Mouse (Mus musculus): Measurements from ENCODE around the gene Unc13a. TPM values are rescaled to one million over a fixed set of nuclear protein-coding genes. Genes with fewer than 3 reads are reported as not detected.

Unc13a gene
- polyA plus RNA-seq, 1 experiment from 2014 or later: 22.4 TPM

DNA sequence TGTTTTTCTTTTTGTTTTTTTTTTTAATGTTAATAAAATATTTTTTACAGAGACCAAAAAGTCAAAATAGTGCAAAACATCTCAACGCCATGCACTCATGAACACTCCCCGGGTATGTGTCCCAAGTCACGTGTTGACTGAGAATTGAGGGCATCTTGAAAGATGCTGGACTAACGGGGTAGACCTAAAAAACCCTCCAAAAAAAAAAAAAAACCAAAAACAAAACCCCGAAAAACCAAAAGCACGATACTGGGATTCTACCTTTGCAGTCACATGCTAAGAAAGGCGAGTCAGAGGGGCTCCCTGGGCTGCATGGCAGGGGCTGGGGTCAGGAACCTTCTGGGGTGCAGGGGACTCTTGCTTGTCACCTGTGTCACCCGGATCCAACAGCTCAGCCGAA lies 44.8 kb downstream of the Unc13a start:
- no peak overlapping the region for H3K9ac ChIP-seq (ENCODE audit: low read depth, low read length)
- H3K4me1 ChIP-seq (ENCODE audit: control insufficient read depth, insufficient read depth, low read depth, low read length): peaks cover 13% of the 10 kb centered on the region
- H3K9me3 ChIP-seq (ENCODE audit: control insufficient read depth, low read length): no peaks in the 10 kb centered on the region
- ATAC-seq: no peak
- no peak overlapping the region for H3K4me2 ChIP-seq (ENCODE audit: low read length)
- H3K4me3 ChIP-seq (ENCODE audit: low read length): no peak overlapping the region
- no peaks in the 10 kb centered on the region for H3K27me3 ChIP-seq (replicated peaks; ENCODE audit: control insufficient read depth, insufficient read depth, low read length)
- 90% methylated on average over 9 of the region's 9 CpGs for WGBS
- peaks cover 29% of the 10 kb centered on the region for H3K36me3 ChIP-seq (ENCODE audit: control insufficient read depth, insufficient read depth, low read length)
- H3K27ac ChIP-seq (ENCODE audit: low read depth, low read length): no peak overlapping the region

DNA sequence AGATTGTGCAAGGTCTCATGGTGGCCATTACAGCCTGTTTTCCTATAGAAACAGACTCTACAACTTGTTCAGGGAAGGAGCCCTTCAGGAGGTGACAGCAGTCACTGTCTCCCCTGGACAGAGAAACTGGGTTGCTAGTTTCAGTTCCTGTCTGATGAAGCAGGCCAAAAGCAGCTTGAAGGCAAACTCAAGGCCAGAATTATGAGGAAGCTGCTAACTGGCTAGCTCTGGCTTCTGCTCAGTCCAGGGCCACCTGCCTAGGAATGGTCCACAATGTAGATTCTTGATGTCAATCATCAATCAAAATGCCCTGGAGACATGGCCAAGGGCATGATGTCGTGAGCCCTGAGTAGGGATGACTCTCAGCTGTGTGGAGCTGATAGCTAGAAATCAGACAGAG lies 46.5 kb downstream of the Unc13a start:
- Histone ChIP-seq H3K36me3 (ENCODE audit: control insufficient read depth, insufficient read depth, low read length) (peaks cover 41% of the 10 kb centered on the region), H3K27ac (ENCODE audit: low read depth, low read length) (no peak overlapping the region), H3K9me3 (ENCODE audit: control insufficient read depth, low read length) (no peaks in the 10 kb centered on the region), H3K4me2 (ENCODE audit: low read length) (no peak overlapping the region), H3K27me3 (replicated peaks; ENCODE audit: control insufficient read depth, insufficient read depth, low read length) (no peaks in the 10 kb centered on the region), H3K9ac (ENCODE audit: low read depth, low read length) (no peak overlapping the region), H3K4me1 (ENCODE audit: control insufficient read depth, insufficient read depth, low read depth, low read length) (peaks cover 12% of the 10 kb centered on the region), H3K4me3 (ENCODE audit: low read length) (no peak overlapping the region)
- no peak for ATAC-seq
- WGBS: 50% methylated on average over 1 of the region's 1 CpGs

DNA sequence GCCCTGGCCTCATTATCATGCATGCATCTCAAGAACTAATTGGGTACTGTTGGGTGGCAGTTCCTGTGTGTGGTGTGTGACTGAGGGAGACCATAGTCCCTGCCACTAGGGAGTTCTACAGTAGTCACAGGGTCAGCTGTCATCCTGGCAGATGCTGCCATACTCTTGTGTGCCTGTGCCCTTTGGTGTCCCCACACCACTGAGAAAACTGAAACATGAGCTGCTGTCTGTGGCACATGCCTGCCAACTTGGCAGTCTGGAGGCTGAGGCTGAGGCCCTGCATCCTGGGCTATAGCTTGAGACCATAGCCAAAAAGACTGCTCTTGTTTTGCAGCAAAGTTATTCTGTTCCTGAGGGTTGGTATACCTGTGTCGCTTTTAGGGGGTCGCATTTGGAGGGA lies 51.8 kb downstream of the Unc13a start:
- Histone ChIP-seq H3K9me3 (ENCODE audit: control insufficient read depth, low read length) (no peaks in the 10 kb centered on the region), H3K4me1 (ENCODE audit: control insufficient read depth, insufficient read depth, low read depth, low read length) (no peaks in the 10 kb centered on the region), H3K9ac (ENCODE audit: low read depth, low read length) (no peak overlapping the region), H3K27ac (ENCODE audit: low read depth, low read length) (no peak overlapping the region), H3K4me2 (ENCODE audit: low read length) (no peak overlapping the region), H3K27me3 (replicated peaks; ENCODE audit: control insufficient read depth, insufficient read depth, low read length) (no peaks in the 10 kb centered on the region), H3K4me3 (ENCODE audit: low read length) (no peak overlapping the region), H3K36me3 (ENCODE audit: control insufficient read depth, insufficient read depth, low read length) (peaks cover 76% of the 10 kb centered on the region)
- WGBS: 91% methylated on average over 2 of the region's 2 CpGs
- no peak for ATAC-seq

DNA sequence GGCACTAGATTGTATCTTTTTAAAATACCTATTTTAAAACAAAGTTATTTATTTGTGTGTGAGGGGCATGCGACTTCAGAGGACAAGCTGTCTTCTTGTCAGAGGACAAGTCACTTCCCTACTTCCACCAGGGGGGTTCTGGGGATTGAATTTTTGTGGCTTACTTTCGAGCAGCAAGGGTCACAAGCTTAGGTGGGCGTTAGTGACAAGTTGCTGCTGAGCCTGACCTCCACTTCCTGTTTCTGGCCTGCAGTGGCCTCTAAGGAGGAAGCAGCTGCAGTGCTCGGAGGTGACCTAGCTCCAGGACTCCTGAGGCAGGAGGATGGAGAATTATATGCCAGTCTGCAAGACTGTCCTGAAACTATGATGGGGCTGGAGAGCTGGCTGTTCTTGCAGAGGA lies 58.1 kb downstream of the Unc13a start:
- no peak overlapping the region for H3K4me2 ChIP-seq (ENCODE audit: low read length)
- H3K36me3 ChIP-seq (ENCODE audit: control insufficient read depth, insufficient read depth, low read length): peaks cover 32% of the 10 kb centered on the region
- H3K9ac ChIP-seq (ENCODE audit: low read depth, low read length): no peak overlapping the region
- H3K9me3 ChIP-seq (ENCODE audit: control insufficient read depth, low read length): no peaks in the 10 kb centered on the region
- WGBS: 62% methylated on average over 4 of the region's 4 CpGs
- no peak for ATAC-seq
- peaks cover 12% of the 10 kb centered on the region for H3K4me1 ChIP-seq (ENCODE audit: control insufficient read depth, insufficient read depth, low read depth, low read length)
- H3K4me3 ChIP-seq (ENCODE audit: low read length): no peak overlapping the region
- H3K27me3 ChIP-seq (replicated peaks; ENCODE audit: control insufficient read depth, insufficient read depth, low read length): no peaks in the 10 kb centered on the region
- H3K27ac ChIP-seq (ENCODE audit: low read depth, low read length): no peak overlapping the region

DNA sequence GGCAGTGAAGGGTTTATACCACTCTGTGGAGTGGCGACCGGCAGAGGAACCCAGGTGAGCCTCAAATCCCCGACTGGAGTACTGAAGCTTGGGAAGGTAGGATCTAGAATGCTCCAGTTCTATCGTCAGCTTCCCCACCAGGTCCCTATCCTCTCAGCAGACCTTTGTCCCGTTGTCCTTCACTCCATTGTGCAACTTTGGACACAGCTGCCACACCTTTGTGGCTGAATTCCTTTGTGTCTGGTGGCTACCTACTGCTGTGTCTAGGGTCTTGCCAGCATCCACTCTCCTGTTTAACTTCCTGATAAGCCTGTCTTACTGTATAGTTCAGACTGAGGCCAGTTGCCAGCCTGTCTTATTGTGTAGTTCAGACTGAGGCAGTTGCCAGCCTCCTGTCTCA lies 59.4 kb downstream of the Unc13a start:
- no peak overlapping the region for H3K27ac ChIP-seq (ENCODE audit: low read depth, low read length)
- peak overlapping the region; percentile 87 for H3K4me3 ChIP-seq (ENCODE audit: low read length)
- 29% methylated on average over 5 of the region's 5 CpGs for WGBS
- H3K27me3 ChIP-seq (replicated peaks; ENCODE audit: control insufficient read depth, insufficient read depth, low read length): no peaks in the 10 kb centered on the region
- H3K9me3 ChIP-seq (ENCODE audit: control insufficient read depth, low read length): no peaks in the 10 kb centered on the region
- H3K9ac ChIP-seq (ENCODE audit: low read depth, low read length): peak overlapping the region; percentile 89
- peaks cover 19% of the 10 kb centered on the region for H3K36me3 ChIP-seq (ENCODE audit: control insufficient read depth, insufficient read depth, low read length)
- H3K4me2 ChIP-seq (ENCODE audit: low read length): peak overlapping the region; percentile 89
- ATAC-seq: no peak
- peaks cover 12% of the 10 kb centered on the region for H3K4me1 ChIP-seq (ENCODE audit: control insufficient read depth, insufficient read depth, low read depth, low read length)

DNA sequence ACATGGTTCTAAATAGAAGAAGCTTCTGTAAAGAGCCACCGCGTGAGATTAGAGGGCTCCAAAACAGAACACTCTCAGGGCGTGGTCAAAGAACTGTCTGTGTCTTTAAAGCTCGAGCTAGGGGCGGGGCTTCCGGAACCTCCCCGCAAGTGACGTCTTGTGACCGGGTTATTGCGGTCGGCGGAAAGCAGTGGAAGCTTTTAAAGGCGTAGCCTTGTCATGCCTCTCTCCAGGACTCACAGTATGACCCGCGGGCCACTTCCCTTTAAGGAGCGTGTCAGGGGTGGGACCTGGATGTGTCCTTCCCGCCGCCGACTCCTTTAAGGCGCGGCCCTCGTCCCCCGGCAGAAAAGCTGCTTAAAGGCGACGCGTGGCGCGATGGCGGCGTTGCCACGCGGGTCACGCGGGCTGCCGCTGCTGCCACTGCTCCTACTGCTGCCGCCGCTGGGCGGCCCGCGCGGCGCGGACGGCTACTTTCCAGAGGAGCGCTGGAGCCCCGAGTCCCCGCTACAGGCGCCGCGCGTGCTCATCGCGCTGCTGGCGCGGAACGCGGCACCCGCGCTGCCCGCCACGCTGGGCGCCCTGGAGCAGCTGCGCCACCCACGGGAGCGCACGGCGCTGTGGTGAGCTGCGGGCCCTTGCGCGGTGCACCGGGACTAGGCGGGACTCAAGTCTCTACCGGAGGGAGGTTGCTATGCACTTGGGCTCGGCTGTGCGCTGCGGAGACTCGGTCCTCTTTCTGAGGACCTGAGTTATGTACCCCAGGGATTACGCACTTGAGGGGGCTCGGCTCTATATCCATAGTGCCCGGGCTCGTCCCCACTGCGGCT lies 60.5 kb downstream of the Unc13a start, which contains the start of gene Colgalt1:
Gene Colgalt1 (plus strand): TSS at position 177 of the 830 bp plus-strand sequence.
- Histone ChIP-seq H3K9me3 (ENCODE audit: control insufficient read depth, low read length) (no peaks in the 10 kb centered on the region), H3K27ac (ENCODE audit: low read depth, low read length) (peak within 1 kb of the TSS; percentile 92), H3K9ac (ENCODE audit: low read depth, low read length) (peak within 1 kb of the TSS; percentile 89), H3K27me3 (replicated peaks; ENCODE audit: control insufficient read depth, insufficient read depth, low read length) (no peaks in the 10 kb centered on the region), H3K4me2 (ENCODE audit: low read length) (peak within 1 kb of the TSS; percentile 89), H3K4me1 (ENCODE audit: control insufficient read depth, insufficient read depth, low read depth, low read length) (peaks cover 12% of the 10 kb centered on the region), H3K4me3 (ENCODE audit: low read length) (peak within 1 kb of the TSS; percentile 87), H3K36me3 (ENCODE audit: control insufficient read depth, insufficient read depth, low read length) (peaks cover 12% of the 10 kb centered on the region; the same call in 1 of the 2 replicates)
- WGBS: under 1% methylated on average over 64 of the region's 82 CpGs
- ATAC-seq: peak; percentile 99

DNA sequence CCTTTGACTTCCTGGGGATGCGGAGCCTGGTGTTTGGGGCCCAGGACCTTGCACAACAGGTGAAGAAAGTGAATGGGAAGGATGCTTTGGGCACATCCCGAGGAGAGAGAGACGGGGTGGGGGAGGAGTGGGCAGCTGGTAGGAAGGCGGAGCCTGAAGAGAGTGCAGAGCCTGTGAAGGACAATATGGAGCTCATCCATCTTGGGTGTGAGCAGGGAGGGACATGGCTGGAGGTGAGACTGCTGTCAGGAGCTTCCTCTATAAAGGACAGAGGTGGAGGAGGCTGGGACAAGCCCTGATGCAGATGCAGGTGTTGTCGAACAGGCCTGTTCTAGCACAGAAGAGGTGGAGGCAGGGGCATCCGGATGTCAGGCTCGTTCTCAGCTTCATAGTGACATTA lies 67.5 kb downstream of the Unc13a start:
- no peaks in the 10 kb centered on the region for H3K36me3 ChIP-seq (ENCODE audit: control insufficient read depth, insufficient read depth, low read length)
- WGBS: 55% methylated on average over 7 of the region's 7 CpGs
- ATAC-seq: no peak
- no peaks in the 10 kb centered on the region for H3K9me3 ChIP-seq (ENCODE audit: control insufficient read depth, low read length)
- no peak overlapping the region for H3K4me3 ChIP-seq (ENCODE audit: low read length)
- peaks cover 18% of the 10 kb centered on the region for H3K27me3 ChIP-seq (replicated peaks; ENCODE audit: control insufficient read depth, insufficient read depth, low read length)
- H3K4me1 ChIP-seq (ENCODE audit: control insufficient read depth, insufficient read depth, low read depth, low read length): peaks cover 9% of the 10 kb centered on the region
- H3K27ac ChIP-seq (ENCODE audit: low read depth, low read length): no peak overlapping the region
- no peak overlapping the region for H3K4me2 ChIP-seq (ENCODE audit: low read length)
- H3K9ac ChIP-seq (ENCODE audit: low read depth, low read length): no peak overlapping the region

DNA sequence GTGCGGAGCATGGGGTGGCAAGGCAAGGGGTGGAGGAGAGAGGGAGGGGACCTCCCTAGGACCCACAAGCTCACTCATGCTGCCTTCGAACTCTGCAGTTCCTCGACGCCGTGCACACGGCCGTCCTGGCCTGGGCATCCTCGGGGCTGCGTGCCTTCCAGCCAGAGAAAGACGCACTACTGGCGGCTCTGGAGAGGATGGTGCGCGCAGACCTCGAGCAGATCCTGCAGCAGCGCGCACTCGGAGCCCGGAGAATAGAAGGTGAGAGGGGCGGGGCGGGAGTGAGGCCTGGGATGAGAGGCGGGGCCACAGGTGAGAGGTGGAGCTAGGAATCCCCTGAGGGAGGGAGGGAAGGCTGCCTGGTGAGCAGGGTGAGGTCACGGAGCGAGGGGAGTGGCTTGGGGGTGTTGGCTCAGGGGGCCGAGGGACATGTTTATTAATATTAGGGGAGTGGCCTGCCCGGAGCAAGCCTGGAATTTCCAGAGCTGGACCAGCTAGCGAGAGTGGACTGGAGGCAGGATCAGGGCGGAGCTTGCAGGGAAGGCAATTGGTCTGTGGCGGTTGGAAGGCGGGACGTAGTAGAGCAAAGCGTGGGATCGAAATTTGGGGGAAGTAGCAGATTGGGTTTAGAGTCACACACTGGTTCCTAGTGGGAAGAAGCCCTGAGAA lies 68.8 kb downstream of the Unc13a start:
- ATAC-seq: peak; percentile 74
- H3K4me2 ChIP-seq (ENCODE audit: low read length): peak overlapping the region; percentile 59
- peaks cover 18% of the 10 kb centered on the region for H3K27me3 ChIP-seq (replicated peaks; ENCODE audit: control insufficient read depth, insufficient read depth, low read length)
- peak overlapping the region; percentile 38 for H3K4me3 ChIP-seq (ENCODE audit: low read length)
- no peaks in the 10 kb centered on the region for H3K36me3 ChIP-seq (ENCODE audit: control insufficient read depth, insufficient read depth, low read length)
- no peaks in the 10 kb centered on the region for H3K9me3 ChIP-seq (ENCODE audit: control insufficient read depth, low read length)
- peaks cover 9% of the 10 kb centered on the region for H3K4me1 ChIP-seq (ENCODE audit: control insufficient read depth, insufficient read depth, low read depth, low read length)
- 2% methylated on average over 32 of the region's 32 CpGs for WGBS
- H3K27ac ChIP-seq (ENCODE audit: low read depth, low read length): peak overlapping the region; percentile 7; the same call in 1 of the 2 replicates
- H3K9ac ChIP-seq (ENCODE audit: low read depth, low read length): peak overlapping the region; percentile 57

DNA sequence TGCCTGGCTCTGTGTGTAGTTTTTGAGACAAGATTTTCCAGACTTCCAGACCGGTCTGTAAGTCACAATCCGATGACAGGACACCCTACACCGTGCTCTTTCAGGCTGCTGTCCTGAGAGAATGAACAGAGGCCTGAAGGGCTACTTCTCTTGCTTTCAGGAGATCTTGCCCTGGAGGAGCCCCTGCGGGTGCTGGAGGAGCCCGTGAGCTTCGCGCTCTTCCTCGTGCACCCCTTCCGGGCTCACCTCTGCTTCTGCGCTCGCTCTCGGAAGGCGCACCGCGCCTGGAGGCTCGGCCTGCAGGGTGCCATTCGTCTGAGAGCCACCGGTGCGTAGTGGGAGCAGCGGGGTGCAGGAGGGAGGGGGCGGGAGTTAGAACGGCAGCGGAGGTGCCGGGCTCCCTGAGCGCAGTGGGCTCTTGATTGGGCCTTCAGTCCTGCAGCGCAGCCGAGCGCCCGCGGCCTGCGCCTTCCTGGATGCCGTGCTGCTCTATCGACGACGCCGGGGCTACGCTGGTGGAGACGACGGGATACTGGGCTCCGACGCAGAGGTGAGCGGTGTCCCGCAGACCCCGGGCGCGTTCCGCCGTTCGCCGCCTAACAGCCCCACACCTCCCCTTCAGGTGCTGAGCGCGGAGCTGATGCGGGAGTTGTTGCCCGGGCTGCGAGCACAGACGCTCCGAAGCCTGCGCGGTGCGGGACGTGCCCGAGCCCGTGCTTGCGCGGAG lies 69.5 kb downstream of the Unc13a start:
- Histone ChIP-seq H3K27me3 (replicated peaks; ENCODE audit: control insufficient read depth, insufficient read depth, low read length) (peaks cover 18% of the 10 kb centered on the region), H3K9ac (ENCODE audit: low read depth, low read length) (peak overlapping the region; percentile 57), H3K27ac (ENCODE audit: low read depth, low read length) (peak overlapping the region; percentile 7; the same call in 1 of the 2 replicates), H3K4me2 (ENCODE audit: low read length) (peak overlapping the region; percentile 59), H3K4me1 (ENCODE audit: control insufficient read depth, insufficient read depth, low read depth, low read length) (peaks cover 9% of the 10 kb centered on the region), H3K36me3 (ENCODE audit: control insufficient read depth, insufficient read depth, low read length) (no peaks in the 10 kb centered on the region), H3K4me3 (ENCODE audit: low read length) (peak overlapping the region; percentile 38), H3K9me3 (ENCODE audit: control insufficient read depth, low read length) (no peaks in the 10 kb centered on the region)
- 4% methylated on average over 56 of the region's 65 CpGs for WGBS
- ATAC-seq: no peak; the same call in 1 of the 2 replicates

Data from hindbrain, embryonic 16.5 days (tissue).